Mouse (Mus musculus) CH12.LX (cell line): ENCODE data around the gene Midn. TPM values are rescaled to one million over a fixed set of nuclear protein-coding genes. Genes with fewer than 3 reads are reported as not detected.

Experiments used
- DNase-seq: peaks from one replicate; pipeline ENCODE4 v3.0.0-alpha.2; 2013; ENCODE audit errors: extremely low read depth
- H3K27ac ChIP-seq: 2 replicates; pipeline ENCODE4 v1.5.1; 2012; ENCODE audit warnings: low read depth, mild to moderate bottlenecking, control low read depth, moderate library complexity; ENCODE audit not compliant: insufficient read depth
- H3K27me3 ChIP-seq: replicated peaks from 2 replicates; pipeline ENCODE3; 2012; ENCODE audit warnings: inconsistent platforms
- H3K36me3 ChIP-seq, 2 experiments: replicated peaks in 1 of 2; 2 replicates each; pipeline versions ENCODE3 to v1.6.1; 2012; ENCODE audit warnings: inconsistent platforms in 1 of 2, low read length in 1 of 2, mild to moderate bottlenecking in 1 of 2, mixed read lengths in 1 of 2, moderate library complexity in 1 of 2; ENCODE audit not compliant: control insufficient read depth in 1 of 2, insufficient read depth in 1 of 2
- H3K4me1 ChIP-seq, 2 experiments: 2 replicates each; pipeline ENCODE4 v1.6.1; 2012; ENCODE audit warnings: inconsistent platforms in 1 of 2, moderate library complexity in 1 of 2; ENCODE audit not compliant: insufficient read depth in 2 of 2, control insufficient read depth in 1 of 2
- H3K4me2 ChIP-seq: 2 replicates; pipeline ENCODE4 v1.6.1; 2012; ENCODE audit warnings: low read depth, mild to moderate bottlenecking, control low read depth; ENCODE audit not compliant: poor library complexity, insufficient read depth, severe bottlenecking
- H3K4me3 ChIP-seq, 3 experiments: fragments of 150-350 bp in 1 of 3; sonication (generic) in 1 of 3; replicated peaks in 1 of 3; 2 replicates each; pipeline versions ENCODE3 to v1.5.1; 2011 to 2012; ENCODE audit warnings: low read depth in 2 of 3, low read length in 2 of 3, mild to moderate bottlenecking in 2 of 3, moderate library complexity in 2 of 3, control low read depth in 1 of 3, improper control_type of control experiment in 1 of 3, inconsistent platforms in 1 of 3, mixed read lengths in 1 of 3; ENCODE audit not compliant: poor library complexity in 1 of 3
- H3K79me2 ChIP-seq: replicated peaks from 2 replicates; pipeline ENCODE4 v1.6.1; 2012; ENCODE audit warnings: mild to moderate bottlenecking, moderate library complexity; ENCODE audit not compliant: control insufficient read depth, poor library complexity, insufficient read depth, severe bottlenecking; ENCODE audit errors: extremely low read depth
- H3K9ac ChIP-seq: 2 replicates; pipeline ENCODE4 v1.6.1; 2012; ENCODE audit warnings: low read depth, mild to moderate bottlenecking, control low read depth, moderate library complexity; ENCODE audit not compliant: insufficient read depth
- H3K9me3 ChIP-seq: replicated peaks from 2 replicates; pipeline ENCODE3; 2012; ENCODE audit warnings: low read length, inconsistent platforms, mixed read lengths
- BHLHE40 ChIP-seq: IDR thresholded peaks from 2 replicates; pipeline ENCODE4 v1.6.1; 2011; ENCODE audit warnings: mild to moderate bottlenecking, low read depth, low read length, improper control_type of control experiment
- CHD1 ChIP-seq: IDR thresholded peaks from 2 replicates; pipeline ENCODE4 v1.6.1; 2012; ENCODE audit warnings: low read depth, low read length, improper control_type of control experiment, inconsistent platforms
- CHD2 ChIP-seq: IDR thresholded peaks from 2 replicates; pipeline ENCODE4 v1.6.1; 2011; ENCODE audit warnings: low read length, improper control_type of control experiment
- E2F4 ChIP-seq: IDR thresholded peaks from 2 replicates; pipeline ENCODE4 v1.6.1; 2011; ENCODE audit warnings: low read depth, low read length, improper control_type of control experiment; ENCODE audit not compliant: insufficient replicate concordance
- ETS1 ChIP-seq: conservative IDR thresholded peaks from 2 replicates; pipeline ENCODE4 v1.6.1; 2012; ENCODE audit warnings: low read depth, mild to moderate bottlenecking, inconsistent platforms, low read length, improper control_type of control experiment, moderate library complexity
- IRF4 ChIP-seq: IDR thresholded peaks from 2 replicates; pipeline ENCODE4 v1.6.1; 2014; ENCODE audit warnings: low read depth, mild to moderate bottlenecking, inconsistent platforms, low read length, improper control_type of control experiment
- JUN ChIP-seq: IDR thresholded peaks from 2 replicates; pipeline ENCODE4 v1.6.1; 2011; ENCODE audit warnings: low read depth, mild to moderate bottlenecking, low read length, improper control_type of control experiment, moderate library complexity; ENCODE audit not compliant: insufficient read depth
- JUND ChIP-seq: conservative IDR thresholded peaks from 2 replicates; pipeline ENCODE4 v1.6.1; 2011; ENCODE audit warnings: low read depth, low read length, improper control_type of control experiment
- KAT2A ChIP-seq: IDR thresholded peaks from 2 replicates; pipeline ENCODE4 v1.6.1; 2012; ENCODE audit warnings: low read length, improper control_type of control experiment, inconsistent platforms; ENCODE audit not compliant: insufficient replicate concordance
- MAFK ChIP-seq: IDR thresholded peaks from 2 replicates; pipeline ENCODE4 v1.6.1; 2011; ENCODE audit warnings: low read length, improper control_type of control experiment; ENCODE audit not compliant: insufficient replicate concordance
- MAX ChIP-seq: IDR thresholded peaks from 2 replicates; pipeline ENCODE4 v1.6.1; 2011; ENCODE audit warnings: low read length, improper control_type of control experiment
- MAZ ChIP-seq: IDR thresholded peaks from 2 replicates; pipeline ENCODE4 v1.6.1; 2012; ENCODE audit warnings: low read depth, mild to moderate bottlenecking, inconsistent platforms, low read length, improper control_type of control experiment, moderate library complexity
- MEF2A ChIP-seq: IDR thresholded peaks from 2 replicates; pipeline ENCODE4 v1.6.1; 2014; ENCODE audit warnings: low read depth, mild to moderate bottlenecking, inconsistent platforms, low read length, improper control_type of control experiment, borderline replicate concordance
- MYC ChIP-seq: IDR thresholded peaks from 2 replicates; pipeline ENCODE4 v1.6.1; 2011; ENCODE audit warnings: low read depth, mild to moderate bottlenecking, improper control_type of control experiment, low read length
- NRF1 ChIP-seq: IDR thresholded peaks from 2 replicates; pipeline ENCODE4 v1.6.1; 2014; ENCODE audit warnings: low read depth, mild to moderate bottlenecking, inconsistent platforms, low read length, improper control_type of control experiment, moderate library complexity
- PAX5 ChIP-seq: IDR thresholded peaks from 2 replicates; pipeline ENCODE4 v1.6.1; 2012; ENCODE audit warnings: low read length, inconsistent platforms, mixed read lengths
- POLR2AphosphoS2 ChIP-seq: IDR thresholded peaks from 2 replicates; pipeline ENCODE4 v1.6.1; 2011; ENCODE audit warnings: low read depth, low read length, improper control_type of control experiment
- RAD21 ChIP-seq: IDR thresholded peaks from 2 replicates; pipeline ENCODE4 v1.6.1; 2011; ENCODE audit warnings: low read depth, mild to moderate bottlenecking, low read length, improper control_type of control experiment, moderate library complexity
- SIN3A ChIP-seq: IDR thresholded peaks from 2 replicates; pipeline ENCODE4 v1.6.1; 2012; ENCODE audit warnings: low read length, improper control_type of control experiment, inconsistent platforms
- SMC3 ChIP-seq: IDR thresholded peaks from 2 replicates; pipeline ENCODE4 v1.6.1; 2011; ENCODE audit warnings: low read depth, low read length, improper control_type of control experiment
- TBP ChIP-seq: conservative IDR thresholded peaks from 2 replicates; pipeline ENCODE4 v1.6.1; 2011; ENCODE audit warnings: low read depth, low read length, improper control_type of control experiment
- TCF12 ChIP-seq: IDR thresholded peaks from 2 replicates; pipeline ENCODE4 v1.6.1; 2014; ENCODE audit warnings: low read depth, mild to moderate bottlenecking, inconsistent platforms, low read length, improper control_type of control experiment
- UBTF ChIP-seq: IDR thresholded peaks from 2 replicates; pipeline ENCODE4 v1.6.1; 2012; ENCODE audit warnings: low read depth, mild to moderate bottlenecking, inconsistent platforms, low read length, improper control_type of control experiment, moderate library complexity
- USF1 ChIP-seq: IDR thresholded peaks from 2 replicates; pipeline ENCODE4 v1.6.1; 2014; ENCODE audit warnings: low read depth, mild to moderate bottlenecking, inconsistent platforms, low read length, improper control_type of control experiment
- USF2 ChIP-seq: conservative IDR thresholded peaks from 2 replicates; pipeline ENCODE4 v1.6.1; 2011; ENCODE audit warnings: low read depth, low read length, improper control_type of control experiment
- ZC3H11A ChIP-seq: IDR thresholded peaks from 2 replicates; pipeline ENCODE4 v1.6.1; 2012; ENCODE audit warnings: low read depth, mild to moderate bottlenecking, inconsistent platforms, low read length, improper control_type of control experiment
- ZKSCAN1 ChIP-seq: IDR thresholded peaks from 2 replicates; pipeline ENCODE4 v1.6.1; 2012; ENCODE audit warnings: low read depth, inconsistent platforms, low read length, improper control_type of control experiment, borderline replicate concordance
- ZMIZ1 ChIP-seq: IDR thresholded peaks from 2 replicates; pipeline ENCODE4 v1.6.1; 2012; ENCODE audit warnings: low read depth, mild to moderate bottlenecking, inconsistent platforms, low read length, improper control_type of control experiment
- ZNF384 ChIP-seq: IDR thresholded peaks from 2 replicates; pipeline ENCODE4 v1.6.1; 2012; ENCODE audit warnings: low read depth, low read length, improper control_type of control experiment, inconsistent platforms
- dilution Hi-C: fragments of 300-500 bp; cut with MboI; formaldehyde crosslinking; loops from 2 replicates; pipeline ENCODE4 v1.14.3; 2020; ENCODE audit warnings: low sequenced_read_pairs; ENCODE audit not compliant: extremely low pct_unique_long_range_greater_than_20kb, extremely low pct_ligation_motif_present
- in situ Hi-C: fragments of 300-500 bp; cut with MboI; formaldehyde crosslinking; loops from 3 replicates; pipeline ENCODE4 v1.14.3; 2019; ENCODE audit warnings: low sequenced_read_pairs, low pct_ligation_motif_present, low pct_unique_long_range_greater_than_20kb, mixed read lengths
- polyA plus RNA-seq: library from polyadenylated mRNA; unstranded; fragments of >175 nt; gene quantifications from 2 replicates; pipeline ENCODE4 v1.2.1, GENCODE M21; 2012; ENCODE audit warnings: low read depth; ENCODE audit not compliant: insufficient read length
- total RNA-seq, 2 experiments: library from RNA; depleted of rRNA; stranded (reverse); fragments of 300-350 nt in 1 of 2; fragments of >200 nt in 1 of 2; gene quantifications; 2 replicates each; pipeline ENCODE4 v1.2.3; 2012 to 2014

The Midn gene
- total and polyA plus RNA-seq, 3 experiments: 4.7 to 33.2 (median 16.2) TPM

- dilution Hi-C loops (no loop called here), in situ Hi-C loops (no loop called here)
- Histone ChIP-seq H3K36me3 (peaks cover 82 to 94% of the 10 kb centered on the region in 2 experiments), H3K9ac (no peak overlapping the region), H3K9me3 (no peaks in the 10 kb centered on the region), H3K4me3 (no peak overlapping the region), H3K27me3 (no peaks in the 10 kb centered on the region), H3K4me1 (peaks cover 9 to 26% of the 10 kb centered on the region in 2 experiments), H3K27ac (no peak overlapping the region), H3K79me2 (peaks cover 56% of the 10 kb centered on the region), H3K4me2 (no peak overlapping the region)
- DNase-seq: no peak
- no peak for TF ChIP-seq PAX5
- TF ChIP-seq CHD2: no peak
- no peak for TF ChIP-seq ETS1
- no peak for TF ChIP-seq MAZ
- TF ChIP-seq USF2: no peak
- TF ChIP-seq JUND: no peak
- no peak for TF ChIP-seq ZKSCAN1
- no peak for TF ChIP-seq ZNF384
- TF ChIP-seq SMC3: no peak
- TF ChIP-seq USF1: no peak
- no peak for TF ChIP-seq KAT2A
- TF ChIP-seq TCF12: no peak
- TF ChIP-seq MAFK: no peak
- no peak for TF ChIP-seq MEF2A
- TF ChIP-seq NRF1: no peak
- TF ChIP-seq JUN: no peak
- TF ChIP-seq TBP: no peak
- no peak for TF ChIP-seq RAD21
- TF ChIP-seq, all 38 proteins: peak for 0
These were observed 24.0 kb upstream of the Midn start for GRCm38 (mm10) chr10:80123932-80124562.

- no peak for TF ChIP-seq RAD21
- TF ChIP-seq MYC: no peak
- no peak for TF ChIP-seq POLR2AphosphoS2
- TF ChIP-seq ETS1: no peak
- no peak for TF ChIP-seq MAX
- TF ChIP-seq ZC3H11A: no peak
- TF ChIP-seq BHLHE40: no peak
- TF ChIP-seq MEF2A: no peak
- no peak for TF ChIP-seq IRF4
- TF ChIP-seq CHD1: no peak
- TF ChIP-seq ZMIZ1: no peak
- TF ChIP-seq USF2: no peak
- no peak for TF ChIP-seq SIN3A
- no peak for TF ChIP-seq TBP
- no peak for TF ChIP-seq E2F4
- no peak for TF ChIP-seq UBTF
- no peak overlapping the region for H3K27ac ChIP-seq
These were observed 20.2 kb upstream of the Midn start for GRCm38 (mm10) chr10:80127920-80128319.

More at GRCm38 (mm10) chr10:80127920-80128319, 20.2 kb upstream of the Midn start:
- in situ Hi-C loops: no loop called here
- Histone ChIP-seq H3K9ac (no peak overlapping the region), H3K4me1 (no peaks in the 10 kb centered on the region), H3K4me3 (no peak overlapping the region), H3K9me3 (no peaks in the 10 kb centered on the region), H3K36me3 (peaks cover 94 to 99% of the 10 kb centered on the region in 2 experiments), H3K4me2 (no peak overlapping the region), H3K27me3 (no peaks in the 10 kb centered on the region), H3K79me2 (peaks cover 18% of the 10 kb centered on the region)
- dilution Hi-C loops: no loop called here
- no peak for DNase-seq
